Mouse (Mus musculus): Measurements from ENCODE around the gene Gpr84.

Gpr84 gene

GRCm38 (mm10) chr15:103305792-103306645, 4.4 kb downstream of the Gpr84 start:
- no peak for DNase-seq (ENCODE audit: low spot score)

GRCm38 (mm10) chr15:103305070-103305678, 5.2 kb downstream of the Gpr84 start:
- DNase-seq (ENCODE audit: low spot score): peak; percentile 79

- no peak for DNase-seq (ENCODE audit: low spot score)
Measured at GRCm38 (mm10) chr15:103304616-103304969, 5.8 kb downstream of the Gpr84 start.

GRCm38 (mm10) chr15:103303916-103304615, 6.3 kb downstream of the Gpr84 start:
- DNase-seq (ENCODE audit: low spot score): no peak

- DNase-seq (ENCODE audit: low spot score): no peak
Measured at GRCm38 (mm10) chr15:103302341-103303021, 7.9 kb downstream of the Gpr84 start.

GRCm38 (mm10) chr15:103301547-103302340, 8.7 kb downstream of the Gpr84 start:
- DNase-seq (ENCODE audit: low spot score): no peak

- DNase-seq (ENCODE audit: low spot score): no peak
Measured at GRCm38 (mm10) chr15:103301046-103301445, 9.4 kb downstream of the Gpr84 start.

GRCm38 (mm10) chr15:103300560-103300959, 9.9 kb downstream of the Gpr84 start:
- no peak for DNase-seq (ENCODE audit: low spot score)

- DNase-seq (ENCODE audit: low spot score): no peak
Measured at GRCm38 (mm10) chr15:103300067-103300471, 10.3 kb downstream of the Gpr84 start.

GRCm38 (mm10) chr15:103299644-103300043, 10.8 kb downstream of the Gpr84 start:
- no peak for DNase-seq (ENCODE audit: low spot score)

- no peak for DNase-seq (ENCODE audit: low spot score)
Measured at GRCm38 (mm10) chr15:103298861-103299616, 11.4 kb downstream of the Gpr84 start.

GRCm38 (mm10) chr15:103298026-103298425, 12.4 kb downstream of the Gpr84 start:
- DNase-seq (ENCODE audit: low spot score): no peak

- DNase-seq (ENCODE audit: low spot score): no peak
Measured at GRCm38 (mm10) chr15:103297313-103297712, 13.1 kb downstream of the Gpr84 start.

GRCm38 (mm10) chr15:103295851-103296250, 14.6 kb downstream of the Gpr84 start:
- no peak for DNase-seq (ENCODE audit: low spot score)

GRCm38 (mm10) chr15:103294649-103295048, 15.8 kb downstream of the Gpr84 start:
- no peak for DNase-seq (ENCODE audit: low spot score)

GRCm38 (mm10) chr15:103293375-103293774, 17.0 kb downstream of the Gpr84 start:
- no peak for DNase-seq (ENCODE audit: low spot score)

GRCm38 (mm10) chr15:103292673-103293345, 17.6 kb downstream of the Gpr84 start:
- DNase-seq (ENCODE audit: low spot score): no peak

GRCm38 (mm10) chr15:103290843-103291242, 19.6 kb downstream of the Gpr84 start:
- DNase-seq (ENCODE audit: low spot score): no peak

GRCm38 (mm10) chr15:103290417-103290816, 20.0 kb downstream of the Gpr84 start:
- DNase-seq (ENCODE audit: low spot score): no peak

GRCm38 (mm10) chr15:103289600-103289999, 20.8 kb downstream of the Gpr84 start:
- no peak for DNase-seq (ENCODE audit: low spot score)
